Comparison of ENCODE assay signal across 19 mouse cellular contexts in genomic region chr8:109107762-109108161, GRCm38 (mm10).
DNase-seq lines count a peak whose midpoint lies in the region; ATAC-seq and TF ChIP-seq lines count a peak whose summit lies in the region.
"Had no signal": no experiment of that assay in that cellular context is flagged by ENCODE, and none has a peak within 500 bp of the region (broad histone marks: within the 10 kb centered on the region; RNA-seq: fewer than 3 reads in every experiment).

No protein-coding gene starts in this region.

- peak overlapping the region; percentile 54 for H3K27ac ChIP-seq in gastrocnemius, adult 2 months
- no peak overlapping the region for H3K27ac ChIP-seq in lung, embryonic 16.5 days (ENCODE audit: low read length)
- no peak overlapping the region for H3K27ac ChIP-seq in thymus, adult 2 months (ENCODE audit: control insufficient read depth, insufficient read depth, low read length)
- H3K27ac ChIP-seq: forebrain, embryonic 15.5 days; hindbrain, embryonic 15.5 days; intestine, embryonic 15.5 days; limb, embryonic 15.5 days; macrophage; midbrain, embryonic 10.5 days had no signal

- H3K36me3 ChIP-seq in lung, embryonic 16.5 days (ENCODE audit: control insufficient read depth, insufficient read depth, low read length) = no peaks in the 10 kb centered on the region
- no peaks in the 10 kb centered on the region for H3K36me3 ChIP-seq in thymus, adult 2 months (ENCODE audit: control insufficient read depth, insufficient read depth, low read length)
- H3K36me3 ChIP-seq: forebrain, embryonic 15.5 days; hindbrain, embryonic 15.5 days; intestine, embryonic 15.5 days; limb, embryonic 15.5 days; midbrain, embryonic 10.5 days had no signal

- no peaks in the 10 kb centered on the region for H3K9me3 ChIP-seq in lung, embryonic 16.5 days (ENCODE audit: control insufficient read depth, low read length)
- H3K9me3 ChIP-seq: forebrain, embryonic 15.5 days; hindbrain, embryonic 15.5 days; intestine, embryonic 15.5 days; limb, embryonic 15.5 days; midbrain, embryonic 10.5 days had no signal

- H3K9ac ChIP-seq in lung, embryonic 16.5 days (ENCODE audit: low read length) = no peak overlapping the region
- H3K9ac ChIP-seq: forebrain, embryonic 15.5 days; hindbrain, embryonic 15.5 days; intestine, embryonic 15.5 days; limb, embryonic 15.5 days had no signal

- no peak for TF ChIP-seq POLR2A in thymus, adult 2 months (IDR thresholded peaks at IDR 0.05; ENCODE audit: control insufficient read depth, extremely low read depth, insufficient read depth, low read length, poor library complexity)

- WGBS in lung, embryonic 16.5 days = 41% methylated on average over 12 of the region's 12 CpGs
- WGBS in thymus, adult 2 months = 54% methylated on average over 12 of the region's 12 CpGs

- H3K4me3 ChIP-seq in gastrocnemius, adult 2 months = peak overlapping the region; percentile 27
- no peak overlapping the region; the same call in 1 of the 2 replicates for H3K4me3 ChIP-seq in lung, embryonic 16.5 days (ENCODE audit: low read length)
- H3K4me3 ChIP-seq in thymus, adult 2 months (ENCODE audit: control insufficient read depth, insufficient read depth, low read length) = no peak overlapping the region
- H3K4me3 ChIP-seq: forebrain, embryonic 15.5 days; hindbrain, embryonic 15.5 days; intestine, embryonic 15.5 days; limb, embryonic 15.5 days; midbrain, embryonic 10.5 days had no signal

- H3K4me2 ChIP-seq in lung, embryonic 16.5 days (ENCODE audit: low read depth, low read length) = peak overlapping the region; percentile 42
- H3K4me2 ChIP-seq: forebrain, embryonic 15.5 days; heart, embryonic 11.5 days; hindbrain, embryonic 15.5 days; intestine, embryonic 15.5 days had no signal

- peaks cover 13% of the 10 kb centered on the region for H3K4me1 ChIP-seq in lung, embryonic 16.5 days (replicated peaks; ENCODE audit: control insufficient read depth, insufficient read depth, low read length)
- H3K4me1 ChIP-seq in thymus, adult 2 months (replicated peaks; ENCODE audit: control insufficient read depth, insufficient read depth, low read length) = no peaks in the 10 kb centered on the region
- H3K4me1 ChIP-seq: forebrain, embryonic 15.5 days; intestine, embryonic 15.5 days had no signal

- DNase-seq in gastrocnemius, adult 2 months = no peak
- DNase-seq in gastrocnemius, postnatal 25 days = no peak
- DNase-seq in kidney, postnatal 10 days = peak; percentile 21
- DNase-seq in kidney, adult 8-10 months = no peak
- DNase-seq in lung, postnatal 25 days (ENCODE audit: low spot score) = no peak
- no peak for DNase-seq in thymus, postnatal 14 days
- no peak for DNase-seq in thymus, adult 2 months
- DNase-seq: adrenal gland, postnatal 36 days; cerebellum, adult 2 months; heart, postnatal 4 days; right cerebral cortex, postnatal 25 days had no signal

- intact Hi-C loops in gastrocnemius, adult 2 months (cut with DNase I) = no loop called here

- no peaks in the 10 kb centered on the region for H3K27me3 ChIP-seq in lung, embryonic 16.5 days (ENCODE audit: control insufficient read depth, insufficient read depth, low read depth, low read length)
- H3K27me3 ChIP-seq in thymus, adult 2 months (ENCODE audit: control insufficient read depth, insufficient read depth, low read length) = no peaks in the 10 kb centered on the region
- H3K27me3 ChIP-seq: forebrain, embryonic 15.5 days; hindbrain, embryonic 15.5 days; intestine, embryonic 15.5 days; limb, embryonic 15.5 days had no signal

- no peak for TF ChIP-seq CTCF in gastrocnemius, adult 2 months (IDR thresholded peaks at IDR 0.05)
- TF ChIP-seq CTCF in thymus, adult 2 months (IDR thresholded peaks at IDR 0.05; ENCODE audit: borderline replicate concordance, control insufficient read depth, extremely low read depth, insufficient read depth, low read length, poor library complexity) = no peak

- ATAC-seq in lung, embryonic 16.5 days (ENCODE audit: low read depth) = 0 out of 2 replicates have a peak, but pooled peaks have one; percentile 38
- ATAC-seq: forebrain, embryonic 15.5 days; intestine, embryonic 15.5 days had no signal
